In genomic region chr5:149264405-149264804, GRCm38 (mm10) we compare ENCODE assay signal across 8 mouse cellular contexts. TPM values are rescaled to one million over a fixed set of nuclear protein-coding genes. Genes with fewer than 3 reads are reported as not detected.
DNase-seq lines count a peak whose midpoint lies in the region; ATAC-seq and TF ChIP-seq lines count a peak whose summit lies in the region.

Gene Alox5ap (plus strand): TSS chr5:149264767.

- ATAC-seq in kidney, embryonic 14.5 days (ENCODE audit: low FRiP score, low TSS enrichment): no peak
- ATAC-seq in limb, embryonic 13.5 days (ENCODE audit: low FRiP score, low read depth): no peak

- no peaks in the 10 kb centered on the region for H3K4me1 ChIP-seq in kidney, embryonic 14.5 days (ENCODE audit: control insufficient read depth, insufficient read depth, low read length)
- peaks cover 9 to 31% of the 10 kb centered on the region in 2 experiments for H3K4me1 ChIP-seq in MEL (ENCODE audit: control insufficient read depth in 1 of 2, insufficient read depth in 2 of 2, low read length in 2 of 2)
- peaks cover 2% of the 10 kb centered on the region for H3K4me1 ChIP-seq in limb, embryonic 13.5 days

- no peaks in the 10 kb centered on the region for H3K9me3 ChIP-seq in kidney, embryonic 14.5 days (ENCODE audit: control insufficient read depth, low read length)
- H3K9me3 ChIP-seq in MEL (replicated peaks; ENCODE audit: insufficient read depth, low read length): no peaks in the 10 kb centered on the region
- no peaks in the 10 kb centered on the region for H3K9me3 ChIP-seq in limb, embryonic 13.5 days

- TF ChIP-seq CTCF in MEL (IDR thresholded peaks at IDR 0.05 in 2 of 3, conservative IDR thresholded peaks at IDR 0.05 in 1 of 3; ENCODE audit: control insufficient read depth in 1 of 3, insufficient read depth in 1 of 3, low read depth in 2 of 3, low read length in 3 of 3, poor library complexity in 1 of 3, severe bottlenecking in 1 of 3): no peak
- TF ChIP-seq CTCF in brain, embryonic 14.5 days (IDR thresholded peaks at IDR 0.05; ENCODE audit: borderline replicate concordance, extremely low read depth, insufficient read depth, insufficient read length): no peak

- H3K36me3 ChIP-seq in kidney, embryonic 14.5 days (ENCODE audit: control insufficient read depth, insufficient read depth, low read length): no peaks in the 10 kb centered on the region
- H3K36me3 ChIP-seq in MEL (ENCODE audit: control insufficient read depth in 1 of 2, insufficient read depth in 2 of 2, low read length in 2 of 2): peaks cover 0 to 16% of the 10 kb centered on the region in 2 experiments; a peak in 2 of 4 replicates
- no peaks in the 10 kb centered on the region for H3K36me3 ChIP-seq in limb, embryonic 13.5 days

- TF ChIP-seq EP300 in MEL (IDR thresholded peaks at IDR 0.05; ENCODE audit: low read depth in 1 of 2, low read length in 2 of 2): 0 out of 4 replicates have a peak, but pooled peaks of 1 of the 2 experiments have one; percentile 17

- no peak for DNase-seq in kidney, adult 8-10 months
- DNase-seq in MEL (ENCODE audit: low read depth, low spot score): peak; percentile 82
- no peak for DNase-seq in brain, embryonic 14.5 days (ENCODE audit: low read depth)
- DNase-seq in cerebellum, adult 9-10 months: no peak
- no peak for DNase-seq in cerebellum, postnatal 25 days
- no peak for DNase-seq in testis, postnatal 14 days (ENCODE audit: low spot score)

- H3K27me3 ChIP-seq in kidney, embryonic 14.5 days (ENCODE audit: control insufficient read depth, insufficient read depth, low read length): no peaks in the 10 kb centered on the region
- H3K27me3 ChIP-seq in MEL (ENCODE audit: control insufficient read depth in 1 of 2, insufficient read depth in 2 of 2, low read length in 2 of 2): no peaks in the 10 kb centered on the region
- no peaks in the 10 kb centered on the region for H3K27me3 ChIP-seq in limb, embryonic 13.5 days

- H3K9ac ChIP-seq in kidney, embryonic 14.5 days (ENCODE audit: low read depth, low read length): no peak within 1 kb of the TSS
- peak within 1 kb of the TSS; percentile 50 for H3K9ac ChIP-seq in MEL (ENCODE audit: control insufficient read depth, low read depth, low read length, poor library complexity, severe bottlenecking)
- H3K9ac ChIP-seq in limb, embryonic 13.5 days: no peak within 1 kb of the TSS

- no peak for TF ChIP-seq RAD21 in MEL (IDR thresholded peaks at IDR 0.05; ENCODE audit: low read depth, low read length)

- H3K4me2 ChIP-seq in kidney, embryonic 14.5 days (replicated peaks; ENCODE audit: low read depth, low read length): no peak within 1 kb of the TSS
- H3K4me2 ChIP-seq in limb, embryonic 13.5 days (replicated peaks): no peak within 1 kb of the TSS

- no peak for TF ChIP-seq POLR2A in MEL (IDR thresholded peaks at IDR 0.05; ENCODE audit: control insufficient read depth in 1 of 2, insufficient read depth in 1 of 2, low read depth in 1 of 2, low read length in 2 of 2, poor library complexity in 1 of 2)
- TF ChIP-seq POLR2A in brain, embryonic 14.5 days (IDR thresholded peaks at IDR 0.05; ENCODE audit: borderline replicate concordance, extremely low read depth, insufficient read depth, insufficient read length, poor library complexity, severe bottlenecking): no peak

- H3K4me3 ChIP-seq in kidney, embryonic 14.5 days (ENCODE audit: low read length): no peak within 1 kb of the TSS
- H3K4me3 ChIP-seq in MEL (ENCODE audit: control insufficient read depth in 1 of 2, insufficient read depth in 1 of 2, low read depth in 2 of 2, low read length in 2 of 2): peak within 1 kb of the TSS; percentile 44 to 68
- H3K4me3 ChIP-seq in limb, embryonic 13.5 days: no peak within 1 kb of the TSS

- H3K79me2 ChIP-seq in MEL (ENCODE audit: control insufficient read depth, insufficient read depth, low read length, poor library complexity): no peaks in the 10 kb centered on the region

- H3K27ac ChIP-seq in kidney, embryonic 14.5 days (ENCODE audit: low read depth, low read length): no peak within 1 kb of the TSS
- H3K27ac ChIP-seq in MEL (ENCODE audit: control insufficient read depth, low read depth, low read length): peak within 1 kb of the TSS; percentile 43
- H3K27ac ChIP-seq in limb, embryonic 13.5 days: no peak within 1 kb of the TSS

- WGBS in kidney, embryonic 14.5 days: 47% methylated on average over 4 of the region's 4 CpGs
- WGBS in limb, embryonic 13.5 days: 58% methylated on average over 4 of the region's 4 CpGs

TF ChIP-seq in MEL, 35 proteins besides CTCF, POLR2A, EP300 and RAD21:
- TF ChIP-seq HCFC1 (IDR thresholded peaks at IDR 0.05; ENCODE audit: low read depth, low read length) (no peak), MEF2A (IDR thresholded peaks at IDR 0.05; ENCODE audit: extremely low read depth, insufficient replicate concordance, low read depth, low read length, poor library complexity, severe bottlenecking) (no peak), RCOR1 (IDR thresholded peaks at IDR 0.05; ENCODE audit: low read depth, low read length) (0 out of 2 replicates have a peak, but pooled peaks have one; percentile 6), MXI1 (IDR thresholded peaks at IDR 0.05; ENCODE audit: low read depth, low read length) (no peak), ZMIZ1 (IDR thresholded peaks at IDR 0.05; ENCODE audit: low read depth, low read length) (0 out of 2 replicates have a peak, but pooled peaks have one; percentile 29)

RNA-seq across cellular contexts. Expression of gene Alox5ap, which starts in this region (rescaled TPM):
- polyA plus RNA-seq in kidney, embryonic 14.5 days (2014; fragmentation: Nextera tagmentation; extraction: Ambion mirVana): 12.6 and 12.8 TPM in 2 replicates
- total RNA-seq in MEL (2012; rRNA removed): 47.5 and 56.4 TPM in 2 replicates
- 100 to 1,000 TPM in 1 of 2 experiments, not detected in 1; 157 TPM for polyA plus RNA-seq in MEL (2012; ENCODE audit: insufficient read depth in 1 of 2, insufficient read length in 2 of 2, low read depth in 1 of 2, low replicate concordance in 2 of 2, missing spikeins in 1 of 2)
- polyA plus RNA-seq in brain, embryonic 14.5 days (2012; rRNA removed): 11.4 and 12.7 TPM in 2 replicates
- polyA plus RNA-seq in limb, embryonic 13.5 days (2015; fragmentation: Nextera tagmentation; extraction: Ambion mirVana): 12.6 and 13.1 TPM in 2 replicates

Comparison
In these comparisons a context has a peak if more than half of its experiments do, and no peak if none do; other contexts are left out.
1. H3K4me3 ChIP-seq: peak in MEL (2 of 2); none in kidney, embryonic 14.5 days (single experiment) and limb, embryonic 13.5 days (single experiment).